Mouse (Mus musculus) T-helper 17 cell (primary cell): ENCODE measurements at regions not wholly inside any gene's neighbourhood (a gene's known extent, or its start where the extent isn't known, plus 50 kb on each side); places are given as distances from the start of the nearest gene placed in this dataset.

Experiments
- in situ Hi-C, 2 experiments: fragments of 300-600 bp; cut with MboI, MseI; formaldehyde crosslinking; loops; 1 replicate in 1 of 2; 2 replicates in 1 of 2; pipeline ENCODE4 v1.15.1; 2025; ENCODE audit warnings: high pct_unique_total_duplicates in 2 of 2

DNA sequence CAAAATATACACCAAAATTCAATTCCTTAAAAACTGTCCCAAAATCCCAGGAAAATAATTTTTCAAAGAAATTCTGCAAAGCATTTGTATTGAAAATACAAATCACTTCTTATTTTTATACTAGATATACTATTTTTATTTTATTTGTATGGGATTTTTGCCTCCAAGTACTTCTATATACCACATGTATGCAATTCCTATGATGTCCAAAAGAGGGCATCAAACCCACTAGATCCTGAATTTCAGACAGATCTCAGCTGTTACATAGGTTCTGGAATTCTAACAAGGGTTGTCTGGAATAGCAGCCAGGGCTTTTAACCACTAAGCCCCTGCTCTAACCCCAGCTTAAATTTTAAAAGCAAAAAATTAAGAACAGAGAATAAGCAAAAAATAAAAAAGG lies 185.2 kb upstream of the Dgkb start:
- in situ Hi-C loops: loop anchor here in 1 of 2 experiments (10.0 kb wide), 1 partner anchor 1138 kb away; no protein-coding TSS in a partner anchor

DNA sequence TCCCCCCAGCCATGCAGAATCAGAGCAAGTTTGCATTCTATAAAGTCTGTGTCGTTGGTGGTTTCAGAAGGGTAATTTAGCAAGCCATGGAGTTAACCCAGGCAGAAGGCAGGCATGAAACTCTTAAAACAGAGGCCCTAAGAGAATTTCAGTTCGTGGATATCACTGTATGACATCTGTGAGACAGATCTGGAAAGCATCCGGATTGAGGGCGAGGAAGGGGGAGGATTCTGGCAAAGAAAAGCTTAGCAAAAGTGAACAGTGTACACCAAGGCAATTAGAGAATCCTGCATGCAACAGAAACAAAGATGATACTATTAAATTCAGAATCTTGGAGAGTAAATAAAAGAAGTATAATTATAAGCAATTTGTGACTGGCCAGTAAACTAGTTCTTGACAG lies 184.2 kb upstream of the Dgkb start:
- in situ Hi-C loops: loop anchor here in 1 of 2 experiments (10.0 kb wide), 1 partner anchor 1138 kb away; no protein-coding TSS in a partner anchor

DNA sequence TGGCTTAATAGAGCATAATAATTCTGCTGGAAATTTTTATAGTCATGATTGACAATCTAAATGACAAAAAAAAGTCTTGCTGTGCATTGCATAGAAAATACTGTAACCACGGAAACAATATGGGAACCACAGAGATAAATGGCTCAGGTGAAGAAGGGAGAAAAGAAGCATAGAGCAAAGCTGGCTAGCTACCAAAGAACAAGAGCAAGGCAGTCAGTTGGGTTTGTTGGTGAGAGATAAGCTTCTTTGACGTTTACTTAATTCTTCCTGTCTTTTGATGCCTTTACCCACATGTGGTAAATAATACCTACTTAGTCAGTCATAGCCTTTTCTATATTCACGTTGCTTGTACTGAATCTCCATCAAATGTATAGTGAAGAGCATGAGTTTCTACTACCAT lies 171.3 kb upstream of the Dgkb start:
- in situ Hi-C loops: no loop called here

DNA sequence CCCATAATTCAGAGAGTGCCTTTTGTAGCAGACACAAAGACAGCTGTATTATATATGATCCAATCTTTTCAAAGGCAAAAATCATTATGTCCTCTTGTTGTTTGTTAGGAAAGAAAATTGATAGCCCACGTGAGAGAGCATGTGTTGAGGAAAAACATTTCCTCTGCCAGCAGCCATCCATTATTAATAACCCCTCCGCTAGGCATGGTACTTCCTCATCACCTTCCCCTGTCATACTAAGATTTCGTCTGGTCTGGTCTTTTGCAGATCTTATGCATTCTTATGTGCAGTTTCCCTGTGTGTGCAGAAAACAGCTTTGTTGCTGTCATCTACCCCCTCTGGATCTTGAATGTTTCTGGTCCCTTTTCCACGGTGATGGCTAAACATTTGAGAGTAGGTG lies 164.2 kb upstream of the Dgkb start:
- in situ Hi-C loops: no loop called here

DNA sequence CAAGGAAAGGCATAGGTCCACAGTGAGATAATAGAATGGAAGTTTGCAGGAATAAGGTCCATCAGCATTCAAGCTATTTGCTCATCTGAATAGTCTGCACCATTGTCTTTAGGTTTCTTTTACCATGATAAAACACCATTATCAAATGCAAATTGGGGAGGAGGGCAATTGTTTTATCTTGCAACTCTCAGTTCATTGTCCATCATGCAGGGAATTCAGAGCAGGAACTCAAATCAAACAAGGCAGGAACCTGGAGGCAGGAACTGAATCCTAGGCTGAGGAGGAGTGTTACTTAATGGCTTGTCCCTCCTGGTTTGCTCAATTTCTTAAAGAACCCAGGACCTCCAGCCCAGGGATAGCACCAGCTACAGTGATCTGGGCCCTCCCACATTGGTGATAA lies 163.3 kb upstream of the Dgkb start:
- in situ Hi-C loops: no loop called here

DNA sequence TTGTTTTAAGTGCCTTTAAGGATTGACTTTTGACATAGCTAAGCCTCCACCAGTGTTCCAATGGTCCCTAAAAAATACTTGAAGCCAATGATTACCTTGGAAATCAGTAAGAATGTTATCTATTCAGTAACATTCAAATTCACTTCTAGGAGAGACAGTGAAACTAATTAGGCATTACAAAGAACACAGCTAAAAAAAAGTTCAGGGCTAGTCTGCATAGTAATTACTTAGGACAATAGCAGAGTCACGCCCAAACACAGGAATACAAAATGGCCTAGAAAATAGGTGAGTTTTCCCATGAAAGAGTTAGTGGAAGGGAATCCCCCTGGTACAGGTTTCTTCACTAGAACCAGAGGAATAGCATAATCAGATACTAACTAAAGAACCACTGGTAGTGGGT lies 157.5 kb upstream of the Dgkb start:
- in situ Hi-C loops: no loop called here

DNA sequence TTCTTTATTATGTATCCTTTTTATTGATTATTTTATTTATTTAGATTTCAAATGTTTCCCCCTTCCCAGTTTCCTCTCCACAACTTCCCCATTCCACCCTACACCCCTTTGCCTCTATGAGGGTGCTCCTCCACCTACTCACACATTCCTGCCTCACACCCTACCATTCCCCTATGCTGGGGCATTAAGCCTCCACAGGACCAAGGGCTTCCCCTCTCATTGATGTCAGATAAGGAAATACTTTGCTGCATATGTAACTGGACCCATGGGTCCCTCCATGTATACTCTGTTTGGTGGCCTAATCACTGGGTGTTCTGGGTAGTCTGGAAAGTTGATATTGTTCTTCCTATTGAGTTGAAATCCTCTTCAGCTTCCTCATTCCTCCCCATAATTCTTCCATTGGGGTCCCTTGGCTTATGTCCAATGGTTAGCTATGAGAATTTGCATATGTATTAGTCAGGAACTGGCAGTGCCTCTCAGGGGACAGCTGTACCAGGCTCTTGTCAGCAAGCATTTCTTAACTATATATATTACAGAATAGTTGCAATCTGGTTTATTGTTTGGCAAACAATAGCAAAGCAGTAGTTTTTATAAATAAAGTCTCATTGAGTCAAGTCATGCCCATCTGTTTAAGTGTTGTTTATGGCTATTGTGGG lies 134.9 kb upstream of the Dgkb start:
- in situ Hi-C loops: no loop called here

DNA sequence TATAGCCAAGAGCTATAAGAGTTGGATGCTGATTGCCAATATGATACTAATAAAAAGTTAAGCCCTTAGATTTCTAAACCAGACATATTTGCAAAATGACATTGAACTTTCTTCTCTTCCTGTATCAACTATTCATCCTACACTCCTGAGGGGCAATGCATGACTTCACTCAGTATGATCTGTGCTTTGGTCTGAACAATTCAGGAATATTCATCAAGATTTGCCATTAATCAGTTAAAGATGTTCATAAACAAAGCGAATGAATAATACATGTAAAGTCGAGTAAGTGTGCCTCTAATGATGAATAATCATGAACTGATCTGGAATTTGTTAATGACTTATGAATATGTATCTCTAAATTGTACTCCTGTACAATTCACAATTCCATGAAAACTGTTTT lies 124.9 kb upstream of the Dgkb start:
- in situ Hi-C loops: no loop called here
